Mouse (Mus musculus) natural killer cell, adult 2 months (primary cell): ENCODE data around the gene Gpx6.
A peak's percentile ranks its signal among the peaks of the same experiment; 100 is the strongest.

ENCODE experiments used
- DNase-seq, 2 experiments: peaks; one replicate each; pipeline ENCODE4 v3.0.0; 2022; ENCODE audit warnings: low spot score in 2 of 2

Gene Gpx6

GRCm38 (mm10) chr13:21323405-21323804 is 11.5 kb downstream of the Gpx6 start:
- DNase-seq: no peak

DNA sequence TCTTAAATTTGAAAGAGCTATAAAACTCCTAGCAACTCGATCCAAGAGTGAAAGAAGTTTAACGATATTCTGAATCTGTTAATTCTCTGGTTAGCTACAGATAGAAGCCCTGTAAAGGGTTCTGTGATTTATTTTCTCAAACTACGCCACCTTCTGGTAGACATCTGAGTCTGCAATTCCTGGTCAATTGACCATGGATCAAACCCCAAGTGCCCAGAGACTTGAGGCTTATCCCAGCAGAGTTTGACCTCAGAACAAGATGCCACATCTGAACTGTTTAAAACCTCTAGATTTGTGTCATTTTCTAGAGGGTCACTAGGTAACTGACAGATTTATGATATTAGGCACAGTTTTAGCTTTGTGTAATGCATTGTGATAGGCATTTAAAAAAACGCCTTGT is 14.3 kb downstream of the Gpx6 start:
- DNase-seq: no peak

DNA sequence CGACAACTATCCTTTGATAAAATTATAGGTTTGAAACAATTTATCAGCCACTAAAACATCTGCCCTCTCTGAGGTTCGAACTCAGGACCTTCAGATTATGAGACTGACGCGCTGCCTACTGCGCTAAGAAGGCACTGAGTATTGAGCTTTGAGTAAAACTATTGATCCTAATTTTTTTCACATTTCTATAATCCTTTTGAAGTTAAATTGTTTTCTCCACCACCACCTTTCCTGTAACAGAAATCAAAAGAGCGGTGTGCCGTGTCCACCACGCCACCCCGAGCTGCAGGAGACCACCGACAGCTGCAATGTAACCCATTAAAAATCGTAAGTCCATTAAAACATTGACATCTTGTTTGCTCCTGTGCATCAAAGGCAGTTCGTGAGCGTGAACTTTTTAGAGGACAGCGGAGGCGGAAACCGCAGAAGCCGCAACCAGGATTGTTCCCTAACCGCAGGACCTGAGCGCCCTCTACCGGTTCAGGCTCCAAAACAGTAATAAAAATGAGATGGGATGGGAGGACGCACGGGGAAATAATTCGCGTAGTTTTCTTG is 14.8 kb downstream of the Gpx6 start:
- peak in 1 of 2 experiments; percentile 15 for DNase-seq

GRCm38 (mm10) chr13:21327424-21327823 is 15.5 kb downstream of the Gpx6 start:
- no peak for DNase-seq

- no peak for DNase-seq
These were observed 34.7 kb downstream of the Gpx6 start, which contains the start of gene Olfr1367 for GRCm38 (mm10) chr13:21346610-21347009. Gene Olfr1367, plus strand, starts transcription at chr13:21346910.

DNA sequence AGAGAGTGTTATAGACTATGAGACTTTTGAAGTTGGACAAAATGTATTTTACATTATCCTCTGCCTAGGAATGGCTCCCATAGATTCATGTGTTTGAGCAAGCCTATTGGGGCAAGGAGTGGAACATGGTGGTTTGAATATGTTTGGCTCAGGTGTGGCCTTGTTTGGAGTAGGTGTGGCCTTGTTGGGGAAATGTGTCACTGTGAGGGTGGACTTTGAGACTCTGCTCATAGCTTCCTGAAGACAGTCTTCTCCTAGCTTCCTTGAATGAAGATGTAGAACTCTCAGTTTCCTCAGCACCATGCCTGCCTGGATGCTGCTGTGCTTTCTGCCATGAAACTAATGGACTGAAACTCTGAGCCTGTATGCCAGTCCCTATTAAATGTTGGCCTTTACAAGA is 38.7 kb downstream of the Gpx6 start:
- DNase-seq: no peak

DNA sequence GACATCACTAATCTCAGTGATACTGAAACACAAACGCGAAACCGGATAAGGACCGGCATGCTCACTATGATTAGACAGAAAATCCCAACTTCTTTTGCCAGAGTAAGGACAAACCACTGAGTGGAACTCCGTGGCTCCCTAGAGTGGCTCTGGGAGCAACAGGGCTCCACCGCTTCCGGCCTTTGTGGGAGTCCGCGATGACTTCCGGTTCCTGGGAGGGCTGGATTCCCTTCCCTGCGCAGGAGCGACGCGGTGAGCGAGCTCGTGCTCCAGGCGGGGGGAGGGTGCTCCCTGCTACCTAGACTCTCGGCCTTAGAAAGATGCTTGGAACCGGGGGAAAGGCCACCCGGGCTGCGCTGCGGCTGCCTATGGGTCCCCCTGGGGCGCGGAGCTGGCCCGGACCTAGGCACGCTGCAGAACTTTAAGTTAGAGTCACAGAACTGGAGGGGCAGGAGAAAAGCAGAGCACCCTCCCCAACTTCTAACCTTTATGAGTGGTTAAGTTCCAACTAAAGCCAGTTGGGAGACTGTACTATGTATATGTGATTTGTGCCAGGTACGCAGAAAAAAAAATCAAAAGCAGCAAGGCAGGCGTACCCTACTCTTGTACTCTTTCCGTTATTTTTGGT is 50.8 kb downstream of the Gpx6 start, which contains the start of gene Zscan12:
Gene Zscan12 (plus strand): TSS at position 200 of the 628 bp plus-strand sequence.
- peak; percentile 30 to 53 for DNase-seq

GRCm38 (mm10) chr13:21363719-21364118 is 51.8 kb downstream of the Gpx6 start:
- DNase-seq: no peak

GRCm38 (mm10) chr13:21366635-21367034 is 54.7 kb downstream of the Gpx6 start:
- peak; percentile 49 to 56 for DNase-seq
